Mouse (Mus musculus) G1E (cell line): ENCODE measurements around the gene Dennd6b. TPM values are rescaled to one million over a fixed set of nuclear protein-coding genes. Genes with fewer than 3 reads are reported as not detected.

Source experiments
- ATAC-seq: 2 replicates; pipeline ENCODE4 v1.8.0; 2016; ENCODE audit warnings: mild to moderate bottlenecking; ENCODE audit not compliant: insufficient number of reproducible peaks, poor library complexity, low FRiP score, severe bottlenecking; ENCODE audit errors: extremely low read depth
- DNase-seq: peaks from one replicate; pipeline ENCODE4 v3.0.0; 2012; ENCODE audit warnings: low spot score
- H3K27me3 ChIP-seq: 2 replicates; pipeline ENCODE4 v1.6.1; 2012; ENCODE audit warnings: mild to moderate bottlenecking, low read length, inconsistent platforms; ENCODE audit not compliant: insufficient read depth
- H3K36me3 ChIP-seq: replicated peaks from 2 replicates; pipeline ENCODE3; 2012; ENCODE audit warnings: mild to moderate bottlenecking, inconsistent platforms
- H3K4me1 ChIP-seq: 2 replicates; pipeline ENCODE4 v1.6.1; 2012; ENCODE audit warnings: low read depth, low read length, inconsistent platforms, mixed read lengths; ENCODE audit not compliant: insufficient read depth
- H3K4me3 ChIP-seq: 2 replicates; pipeline ENCODE4 v1.5.1; 2012; ENCODE audit warnings: low read depth, mild to moderate bottlenecking, inconsistent platforms, low read length, moderate library complexity, mixed read lengths
- H3K9me3 ChIP-seq: replicated peaks from 2 replicates; pipeline ENCODE4 v1.6.1; 2012; ENCODE audit warnings: inconsistent platforms
- CTCF ChIP-seq: IDR thresholded peaks from 2 replicates; pipeline ENCODE4 v1.5.1; 2012; ENCODE audit warnings: low read depth, low read length, inconsistent platforms, mixed read lengths
- GATA1 ChIP-seq: IDR thresholded peaks from 2 replicates; pipeline ENCODE4 v1.6.1; 2012; ENCODE audit warnings: borderline replicate concordance, low read length, inconsistent platforms, mixed read lengths
- GATA2 ChIP-seq: IDR thresholded peaks from 2 replicates; pipeline ENCODE4 v1.6.1; 2012; ENCODE audit warnings: low read depth, low read length, inconsistent platforms, borderline replicate concordance
- POLR2AphosphoS5 ChIP-seq: IDR thresholded peaks from 2 replicates; pipeline ENCODE4 v1.6.1; 2012; ENCODE audit warnings: low read depth, low read length, inconsistent platforms; ENCODE audit not compliant: insufficient replicate concordance
- TAL1 ChIP-seq: conservative IDR thresholded peaks from 2 replicates; pipeline ENCODE4 v1.6.1; 2012; ENCODE audit warnings: low read depth, low read length, inconsistent platforms, mixed read lengths
- polyA plus RNA-seq: library from polyadenylated mRNA; stranded (reverse); fragments of >175 nt; gene quantifications from 2 replicates; pipeline ENCODE4 v1.2.3, GENCODE M21; 2012
- total RNA-seq, 2 experiments: library from RNA; stranded (forward) in 1 of 2; stranded (reverse) in 1 of 2; fragments of 200-1000 nt in 1 of 2; fragments of >200 nt in 1 of 2; fragmentation: Nextera tagmentation in 1 of 2; gene quantifications; 2 replicates each; pipeline ENCODE4 v1.2.3; 2014 to 2017

The Dennd6b gene
- 3.5 and 4.0 TPM in 2 replicates for total RNA-seq (2014; fragmentation: Nextera tagmentation)
- 1.8 and 2.3 TPM in 2 replicates for total RNA-seq (2017)
- polyA plus RNA-seq = 7.3 and 7.6 TPM in 2 replicates

DNA sequence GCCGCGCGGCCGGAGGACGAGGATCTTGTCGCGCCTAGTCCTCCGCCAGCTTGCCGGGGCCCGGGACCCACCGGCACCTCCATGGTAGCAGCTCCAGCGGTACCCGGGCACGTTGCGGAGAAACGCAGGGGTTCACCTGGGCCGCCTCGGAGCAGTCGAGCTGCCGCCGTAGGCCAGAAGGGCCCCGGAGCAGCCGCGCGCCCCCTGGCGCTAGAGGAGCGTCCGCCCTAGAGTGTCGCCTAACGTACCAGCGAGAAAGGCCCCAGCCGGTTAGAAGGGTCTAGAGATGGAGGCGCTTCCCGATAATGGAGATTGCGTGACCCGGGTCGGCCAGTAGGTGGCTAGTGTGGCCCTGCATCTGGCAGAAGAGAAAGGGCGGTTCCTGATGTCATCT, at the start of gene Dennd6b:
Gene Dennd6b (minus strand): TSS at position 184 of the 394 bp plus-strand sequence.
- Histone ChIP-seq H3K4me1 (peaks cover 20% of the 10 kb centered on the region), H3K9me3 (no peaks in the 10 kb centered on the region), H3K36me3 (peaks cover 22% of the 10 kb centered on the region), H3K27me3 (no peaks in the 10 kb centered on the region), H3K4me3 (peak within 1 kb of the TSS; percentile 100)
- DNase-seq = peak; percentile 85
- peak; percentile 72 for TF ChIP-seq CTCF
- no peak for TF ChIP-seq POLR2AphosphoS5
- peak; percentile 96 for ATAC-seq

DNA sequence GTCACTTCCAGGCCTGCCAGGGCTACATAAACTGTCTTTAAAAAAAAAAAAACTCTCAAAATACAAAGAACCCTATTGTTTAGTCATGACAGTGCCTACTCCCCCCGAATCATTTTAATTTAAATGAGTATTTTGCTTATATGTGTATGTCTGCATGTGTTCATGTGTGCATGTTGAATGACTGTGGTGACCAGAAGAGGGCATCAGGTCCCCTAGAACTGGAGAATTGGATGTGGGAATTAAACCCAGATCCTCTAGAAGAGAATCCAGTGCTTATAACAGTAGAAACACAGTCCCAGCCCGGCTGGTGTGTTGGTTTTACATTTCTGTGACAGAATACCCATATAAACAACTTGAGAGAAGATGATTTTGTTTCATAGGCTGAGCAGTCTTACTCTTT, 44.7 kb upstream of the Dennd6b start:
- no peaks in the 10 kb centered on the region for H3K9me3 ChIP-seq
- H3K27me3 ChIP-seq = no peaks in the 10 kb centered on the region
- DNase-seq = no peak
- no peak for TF ChIP-seq CTCF
- TF ChIP-seq GATA1 = no peak
- no peak for TF ChIP-seq POLR2AphosphoS5
- no peak for TF ChIP-seq GATA2
- no peak for TF ChIP-seq TAL1
- H3K4me1 ChIP-seq = peaks cover 12% of the 10 kb centered on the region
- no peak for ATAC-seq
- H3K36me3 ChIP-seq = peaks cover 57% of the 10 kb centered on the region
- no peak overlapping the region for H3K4me3 ChIP-seq

DNA sequence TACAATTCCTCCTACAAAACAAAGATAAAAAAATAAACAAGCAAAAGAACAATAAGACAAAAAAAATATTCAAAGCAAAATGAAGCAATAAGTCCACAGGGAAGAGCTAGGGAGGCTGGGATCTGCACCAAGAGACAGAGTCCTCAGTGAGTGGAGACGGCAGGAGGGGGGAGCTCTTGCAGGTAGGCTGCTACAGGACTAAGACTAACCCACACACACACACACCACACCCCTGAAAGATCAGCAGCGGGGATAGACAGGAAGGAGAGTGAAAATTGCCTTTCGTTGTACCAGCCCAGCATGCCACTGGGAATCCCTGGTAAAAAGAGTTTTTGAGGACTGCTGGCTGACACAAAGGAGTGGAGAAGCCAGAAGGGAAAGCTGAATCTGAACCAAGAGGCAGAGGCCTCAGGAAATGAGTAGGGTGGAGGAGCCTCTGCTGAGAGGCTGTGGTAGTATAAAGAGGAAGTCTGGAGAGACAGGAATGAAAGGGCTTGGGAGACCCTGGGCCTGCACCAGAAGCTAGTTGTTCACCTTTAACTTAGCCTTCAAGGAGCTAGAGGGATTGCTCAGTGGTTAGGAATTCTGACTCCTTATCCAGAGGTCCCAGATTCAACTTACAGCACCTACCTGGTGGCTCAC, 43.6 kb upstream of the Dennd6b start:
- ATAC-seq (peak; percentile 73), DNase-seq (peak; percentile 47)
- TF ChIP-seq POLR2AphosphoS5 (no peak), CTCF (no peak), TAL1 (no peak), GATA2 (no peak), GATA1 (no peak)
- H3K36me3 ChIP-seq = peaks cover 54% of the 10 kb centered on the region
- H3K4me1 ChIP-seq = peaks cover 12% of the 10 kb centered on the region
- H3K4me3 ChIP-seq = no peak overlapping the region
- H3K9me3 ChIP-seq = no peaks in the 10 kb centered on the region
- H3K27me3 ChIP-seq = no peaks in the 10 kb centered on the region

DNA sequence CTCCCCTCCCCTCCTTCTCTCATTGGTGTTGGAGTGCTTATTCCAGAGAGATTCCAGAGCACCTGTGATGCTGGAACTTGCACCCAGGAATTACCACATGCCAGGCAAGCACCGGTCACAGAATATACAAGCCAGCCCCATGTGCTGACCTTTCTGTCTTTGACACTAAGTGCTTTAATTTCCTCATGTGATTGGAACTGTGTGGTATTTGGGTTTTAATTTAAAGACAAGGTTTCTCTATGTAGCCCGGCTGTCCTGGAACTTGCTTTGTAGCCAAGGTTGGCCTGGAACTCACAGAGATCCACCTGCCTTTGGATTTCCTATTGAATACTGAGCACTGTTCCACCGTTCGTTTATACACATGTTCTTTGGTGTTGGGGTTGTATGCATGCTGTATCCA, 37.8 kb upstream of the Dennd6b start:
- H3K9me3 ChIP-seq = no peaks in the 10 kb centered on the region
- no peak for ATAC-seq

DNA sequence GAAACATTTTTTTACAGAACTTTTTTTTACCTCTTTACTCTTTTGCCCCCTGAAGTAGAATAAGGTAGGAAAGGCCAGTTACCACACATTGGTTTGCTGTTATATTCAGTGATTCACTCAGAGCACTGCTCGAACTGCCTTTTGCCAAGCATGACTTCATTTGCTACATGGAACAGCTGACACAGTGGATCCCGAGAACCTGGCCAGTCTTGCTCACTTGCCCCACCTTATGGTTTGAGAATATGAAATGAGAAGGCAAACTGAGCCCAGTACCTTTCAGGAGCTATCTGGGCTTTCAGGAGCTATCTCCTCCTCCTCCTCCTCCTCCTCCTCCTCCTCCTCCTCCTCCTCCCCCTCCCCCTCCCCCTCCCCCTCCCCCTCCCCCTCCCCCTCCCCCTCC, 37.3 kb upstream of the Dennd6b start:
- TF ChIP-seq TAL1 = no peak
- TF ChIP-seq CTCF = no peak
- TF ChIP-seq GATA2 = no peak
- Histone ChIP-seq H3K36me3 (peaks cover 51% of the 10 kb centered on the region), H3K4me3 (no peak overlapping the region), H3K4me1 (peaks cover 2% of the 10 kb centered on the region; the same call in 1 of the 2 replicates), H3K27me3 (no peaks in the 10 kb centered on the region), H3K9me3 (no peaks in the 10 kb centered on the region)
- ATAC-seq (no peak), DNase-seq (no peak)

More for the DNA sequence above, 37.8 kb upstream of the Dennd6b start:
- peaks cover 49% of the 10 kb centered on the region for H3K36me3 ChIP-seq
- no peak for DNase-seq
- H3K27me3 ChIP-seq = no peaks in the 10 kb centered on the region
- no peak overlapping the region for H3K4me3 ChIP-seq
- no peak for TF ChIP-seq POLR2AphosphoS5
- TF ChIP-seq TAL1 = no peak
- TF ChIP-seq CTCF = no peak
- no peak for TF ChIP-seq GATA1
- TF ChIP-seq GATA2 = no peak
- peaks cover 4% of the 10 kb centered on the region for H3K4me1 ChIP-seq

DNA sequence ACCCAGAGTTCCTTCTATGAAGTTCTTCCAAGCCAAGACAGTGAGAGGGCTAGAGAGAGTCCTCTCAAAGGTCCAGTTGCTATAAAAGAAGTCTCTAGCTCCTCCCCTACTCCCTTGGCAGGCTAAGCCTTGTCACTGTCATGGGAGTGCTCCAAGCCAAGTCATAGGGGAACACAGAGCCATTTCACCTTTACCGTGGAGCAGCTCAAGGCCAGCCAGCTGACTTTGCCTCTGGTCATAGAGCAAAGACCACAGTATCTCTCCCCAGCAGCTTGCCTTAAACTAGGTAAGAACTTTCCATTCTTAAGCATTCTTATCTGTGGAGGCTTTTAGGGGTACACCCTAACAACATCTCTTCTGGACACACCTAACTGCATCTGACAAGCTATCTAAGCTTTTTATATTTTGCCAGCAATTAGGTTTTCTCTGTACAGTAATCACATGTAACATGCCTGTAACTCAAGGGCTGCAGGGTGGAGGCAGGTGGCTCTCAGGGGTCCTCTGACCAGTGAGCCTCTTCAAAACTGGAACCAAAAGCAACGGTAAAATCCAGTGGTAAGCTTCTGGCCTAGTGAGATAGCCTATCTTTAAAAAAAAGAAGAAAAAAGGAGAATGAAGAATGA, 19.4 kb upstream of the Dennd6b start:
- Histone ChIP-seq H3K9me3 (peaks cover 4% of the 10 kb centered on the region), H3K4me1 (peaks cover 50% of the 10 kb centered on the region), H3K27me3 (no peaks in the 10 kb centered on the region), H3K4me3 (no peak overlapping the region; the same call in 1 of the 2 replicates), H3K36me3 (peaks cover 15% of the 10 kb centered on the region)
- peak; percentile 56 for ATAC-seq
- DNase-seq = peak; percentile 16
- TF ChIP-seq GATA1 (no peak), TAL1 (peak; percentile 51), CTCF (no peak), GATA2 (no peak)

DNA sequence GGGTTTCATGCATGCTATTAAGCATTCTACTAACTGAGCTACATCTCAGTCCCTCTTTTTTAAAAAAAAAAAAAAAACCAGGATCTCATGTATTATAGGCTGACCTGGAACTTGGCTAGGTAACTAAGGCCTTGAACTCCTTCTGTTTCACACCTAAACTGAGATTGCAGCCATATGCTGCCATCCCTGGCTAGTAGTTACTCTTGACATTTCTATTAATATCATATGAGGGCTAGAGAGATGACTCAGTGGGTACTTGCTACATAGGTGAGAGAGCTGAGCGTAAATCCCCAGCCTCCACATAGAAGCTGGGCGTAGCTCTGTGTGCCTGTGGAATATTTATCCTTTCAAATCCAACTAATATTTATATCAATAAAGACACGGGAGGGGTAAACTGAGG, 18.7 kb upstream of the Dennd6b start:
- no peak for TF ChIP-seq POLR2AphosphoS5
- TF ChIP-seq CTCF = no peak
- TF ChIP-seq GATA1 = no peak
- no peak for TF ChIP-seq GATA2
- no peak for TF ChIP-seq TAL1
- DNase-seq = no peak
- Histone ChIP-seq H3K9me3 (peaks cover 4% of the 10 kb centered on the region), H3K27me3 (no peaks in the 10 kb centered on the region), H3K4me1 (peaks cover 55% of the 10 kb centered on the region), H3K4me3 (no peak overlapping the region; the same call in 1 of the 2 replicates), H3K36me3 (peaks cover 13% of the 10 kb centered on the region)
- no peak for ATAC-seq
